Mouse (Mus musculus): Measurements from ENCODE around the gene Gm21983.

The Gm21983 gene

GRCm38 (mm10) chr7:27185986-27186385 is 5.1 kb upstream of the Gm21983 start:
- DNase-seq (ENCODE audit: inconsistent ontology term): no peak

DNA sequence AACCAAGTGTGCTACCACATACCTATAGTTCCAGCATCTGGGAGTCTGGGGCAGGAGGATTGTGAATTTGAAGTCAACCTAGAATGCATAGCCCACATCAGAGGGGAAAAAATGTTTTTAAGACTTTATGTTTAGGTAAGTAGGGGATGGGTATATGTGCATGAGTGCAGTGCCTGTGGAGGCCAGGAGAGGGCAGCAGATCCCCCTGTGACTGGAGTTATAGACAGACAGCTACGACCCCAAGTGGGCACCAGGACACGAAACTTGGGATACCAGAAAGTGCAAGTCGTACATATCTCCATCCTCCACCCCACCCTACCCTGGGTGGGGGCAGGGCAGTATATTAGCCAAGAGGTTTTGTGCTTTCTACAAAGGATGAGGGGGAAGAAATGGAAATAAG is 4.1 kb upstream of the Gm21983 start:
- peak; percentile 25 for DNase-seq (ENCODE audit: inconsistent ontology term)

DNA sequence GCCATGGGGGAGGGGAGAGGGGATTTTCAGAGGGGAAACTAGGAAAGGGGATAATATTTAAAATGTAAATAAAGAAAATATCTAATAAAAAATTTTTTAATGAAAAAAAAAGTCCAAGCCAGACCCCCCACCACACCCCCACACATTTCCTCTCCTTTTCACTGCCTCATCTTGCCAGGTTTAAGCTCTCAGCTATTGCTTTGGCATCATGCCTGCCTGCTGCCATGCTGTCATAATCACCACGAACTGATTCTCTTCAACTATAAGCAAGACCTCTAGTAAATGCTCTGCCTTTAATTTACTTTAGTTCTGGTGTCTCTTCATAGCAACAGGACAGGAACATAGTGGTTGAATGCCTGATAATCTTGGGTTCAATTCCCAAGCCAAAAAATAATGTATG is 1.6 kb upstream of the Gm21983 start:
- DNase-seq (ENCODE audit: inconsistent ontology term): no peak

GRCm38 (mm10) chr7:27180036-27180435 is 850 bp downstream of the Gm21983 start:
- no peak for DNase-seq (ENCODE audit: inconsistent ontology term)

GRCm38 (mm10) chr7:27179217-27179918 is 1.5 kb downstream of the Gm21983 start:
- peak; percentile 16 for DNase-seq (ENCODE audit: inconsistent ontology term)

GRCm38 (mm10) chr7:27178324-27179216 is 2.3 kb downstream of the Gm21983 start, which contains the start of gene Rab4b:
Rab4b (minus strand) TSS chr7:27178896.
- DNase-seq (ENCODE audit: inconsistent ontology term): peak; percentile 99

DNA sequence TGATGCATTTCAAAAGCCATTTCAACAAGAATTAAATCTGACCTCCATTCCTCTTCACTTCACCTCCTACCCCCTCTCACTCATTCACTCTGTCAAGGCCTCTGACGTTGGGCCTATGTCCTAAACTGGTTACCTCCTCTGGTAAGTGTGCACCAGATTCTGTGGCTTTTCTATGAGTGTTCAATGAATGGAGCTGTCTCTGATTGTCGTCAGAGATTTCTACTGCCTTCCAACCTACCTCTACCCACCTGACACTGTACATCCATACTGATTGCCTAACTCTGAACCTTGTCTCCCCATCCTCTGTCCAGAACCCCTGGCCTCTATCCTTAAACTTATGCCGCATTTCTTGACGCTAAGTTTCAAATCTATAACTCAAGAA is 3.0 kb downstream of the Gm21983 start:
- DNase-seq (ENCODE audit: inconsistent ontology term): no peak

DNA sequence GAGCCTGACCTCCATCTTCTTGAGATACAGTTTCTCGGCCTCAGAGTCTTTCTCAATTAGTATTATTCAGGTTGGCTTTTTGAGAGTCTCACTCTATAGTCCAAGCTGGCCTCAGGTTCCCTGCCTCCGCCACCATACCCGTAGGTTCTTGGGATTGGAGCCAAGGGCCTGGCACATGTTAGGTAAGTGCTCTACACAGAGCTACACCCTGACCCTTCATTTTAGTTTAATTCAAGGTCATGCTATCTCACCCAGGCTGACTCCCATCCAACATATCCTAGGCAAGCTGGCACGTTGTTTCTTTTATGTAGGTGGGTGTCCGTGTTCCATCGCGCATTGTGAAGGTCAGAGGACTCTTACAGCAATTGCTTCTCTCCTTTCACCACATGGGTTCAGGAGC is 6.0 kb downstream of the Gm21983 start:
- no peak for DNase-seq (ENCODE audit: inconsistent ontology term)

DNA sequence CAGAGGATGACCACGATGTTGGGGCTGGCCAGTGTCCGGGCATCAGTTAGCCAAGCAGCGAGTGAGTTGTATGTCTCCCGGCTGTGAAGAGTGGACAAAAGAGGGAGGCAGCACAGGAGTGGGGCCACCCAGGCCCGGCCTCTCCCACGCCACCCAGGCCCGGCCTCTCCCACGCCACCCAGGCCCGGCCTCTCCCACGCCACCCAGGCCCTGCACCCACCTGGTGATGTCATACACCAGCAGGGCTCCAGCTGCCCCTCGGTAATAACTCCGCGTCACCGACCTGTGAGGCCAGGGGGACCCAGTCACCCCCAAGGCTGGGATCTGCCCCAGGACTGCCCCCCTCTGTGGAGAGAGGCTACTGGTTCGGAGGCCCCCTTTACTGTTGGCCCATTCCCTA is 6.4 kb downstream of the Gm21983 start:
- DNase-seq (ENCODE audit: inconsistent ontology term): no peak

DNA sequence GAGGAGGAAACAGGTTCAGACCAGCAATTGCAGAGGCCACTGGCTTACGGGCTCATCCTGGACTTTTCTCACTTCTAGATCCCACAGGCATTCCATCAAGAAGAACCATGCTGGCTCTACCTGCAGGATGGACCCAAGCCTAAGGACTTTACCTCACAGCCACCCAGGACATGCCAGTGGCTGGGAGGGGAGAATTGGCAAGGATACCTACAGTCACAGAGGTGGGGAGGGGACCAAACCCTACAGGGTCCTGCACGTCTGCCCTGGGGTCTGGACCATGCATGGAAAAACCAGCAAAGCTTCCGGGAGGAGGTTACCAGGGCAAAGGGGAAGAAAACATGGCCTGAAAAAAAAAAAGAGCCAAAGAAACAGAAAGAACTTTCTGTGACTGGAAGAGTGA is 9.9 kb downstream of the Gm21983 start:
- DNase-seq (ENCODE audit: inconsistent ontology term): no peak

GRCm38 (mm10) chr7:27168371-27168770 is 12.5 kb downstream of the Gm21983 start:
- DNase-seq (ENCODE audit: inconsistent ontology term): no peak

DNA sequence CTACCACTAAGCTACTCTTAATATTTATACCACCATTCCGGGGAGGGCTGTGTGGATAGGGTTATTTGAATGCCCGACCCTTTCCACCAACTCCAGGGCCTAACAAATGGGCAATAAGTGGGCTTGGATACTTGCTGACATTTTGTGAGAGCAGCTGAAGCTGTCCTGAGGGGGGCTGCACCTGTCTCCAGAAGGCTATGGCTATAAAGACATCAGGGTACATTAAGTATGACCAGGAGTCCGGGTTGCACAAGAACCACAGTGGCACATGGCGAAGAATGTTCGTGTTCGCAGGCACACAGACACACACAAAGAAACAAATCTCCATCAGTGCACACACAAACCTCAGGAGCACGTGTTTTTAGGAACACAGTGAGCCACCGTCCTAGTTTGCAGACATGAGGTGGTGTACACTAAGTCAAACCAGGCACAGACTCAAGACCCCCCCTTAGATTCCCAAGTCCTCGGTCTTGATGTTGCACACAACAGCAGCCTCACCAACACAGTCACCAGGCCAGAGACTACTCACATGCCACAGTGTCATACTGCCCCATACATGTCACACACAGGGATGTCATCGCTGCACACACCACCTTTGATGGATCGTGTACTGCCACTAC is 13.3 kb downstream of the Gm21983 start:
- DNase-seq (ENCODE audit: inconsistent ontology term): no peak

- peak; percentile 93 for DNase-seq (ENCODE audit: inconsistent ontology term)
Observed at GRCm38 (mm10) chr7:27166614-27167474, 14.0 kb downstream of the Gm21983 start, which contains the start of gene Egln2. Egln2 (minus strand) TSS chr7:27166802.

GRCm38 (mm10) chr7:27166229-27166613 is 14.7 kb downstream of the Gm21983 start:
- DNase-seq (ENCODE audit: inconsistent ontology term): peak; percentile 93

GRCm38 (mm10) chr7:27165696-27166095 is 15.2 kb downstream of the Gm21983 start:
- DNase-seq (ENCODE audit: inconsistent ontology term): peak; percentile 18

GRCm38 (mm10) chr7:27165007-27165655 is 15.8 kb downstream of the Gm21983 start:
- DNase-seq (ENCODE audit: inconsistent ontology term): no peak

GRCm38 (mm10) chr7:27164112-27164947 is 16.6 kb downstream of the Gm21983 start:
- DNase-seq (ENCODE audit: inconsistent ontology term): no peak

- no peak for DNase-seq (ENCODE audit: inconsistent ontology term)
Observed at GRCm38 (mm10) chr7:27163450-27163805, 17.5 kb downstream of the Gm21983 start.

- DNase-seq (ENCODE audit: inconsistent ontology term): no peak
Observed at GRCm38 (mm10) chr7:27162780-27163449, 18.0 kb downstream of the Gm21983 start.

DNA sequence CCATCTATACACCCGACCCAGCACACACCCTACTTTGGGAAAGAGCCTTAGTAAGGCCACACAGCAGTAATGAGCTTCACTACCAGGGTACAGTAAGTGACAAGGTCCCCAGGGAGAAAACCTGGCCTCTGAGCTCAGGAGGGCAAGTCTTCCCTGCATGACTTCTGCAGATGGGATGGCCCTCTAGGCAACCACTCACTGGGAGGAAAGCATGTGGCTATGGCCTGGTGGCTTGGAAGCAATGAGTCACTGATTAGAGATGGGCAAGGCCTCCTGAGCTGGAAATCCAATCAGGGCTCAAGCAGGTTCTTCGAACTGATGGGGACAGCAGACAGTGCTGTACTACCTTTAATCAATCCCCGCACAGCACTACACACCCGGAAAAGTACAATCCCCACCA is 19.1 kb downstream of the Gm21983 start:
- DNase-seq (ENCODE audit: inconsistent ontology term): peak; percentile 47

Measured in Muller cell, postnatal 12 days (primary cell).